Mouse (Mus musculus): Measurements from ENCODE around the gene Lkaaear1. TPM values are rescaled to one million over a fixed set of nuclear protein-coding genes. Genes with fewer than 3 reads are reported as not detected.

Lkaaear1 gene
- polyA plus RNA-seq, 1 experiment from 2014 or later, result not detected

DNA sequence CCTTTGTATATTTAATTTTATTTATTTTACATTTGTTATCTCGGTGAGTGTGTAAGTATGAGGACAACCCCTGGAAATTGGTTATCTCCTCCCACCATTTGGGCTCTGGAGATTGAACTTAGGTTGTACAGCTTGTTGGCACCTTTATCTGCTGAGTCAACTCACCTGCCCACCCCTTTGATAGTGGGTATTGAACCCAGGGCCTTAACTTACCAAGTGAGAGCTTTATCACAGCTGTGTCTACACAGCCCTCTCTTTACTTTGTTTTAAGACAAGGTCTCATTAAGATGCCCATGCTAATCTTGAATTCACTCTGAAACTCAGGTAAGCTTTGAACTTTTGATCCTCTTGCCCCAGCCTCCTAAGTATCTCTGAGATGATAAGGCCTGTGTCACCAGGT lies 16.3 kb downstream of the Lkaaear1 start:
- Histone ChIP-seq H3K27me3 (no peaks in the 10 kb centered on the region), H3K27ac (no peak overlapping the region), H3K4me1 (peaks cover 18% of the 10 kb centered on the region), H3K4me2 (no peak overlapping the region), H3K9ac (no peak overlapping the region), H3K36me3 (peaks cover 23% of the 10 kb centered on the region), H3K9me3 (no peaks in the 10 kb centered on the region), H3K4me3 (no peak overlapping the region)
- 73% methylated on average over 1 of the region's 1 CpGs for WGBS
- no peak for ATAC-seq (ENCODE audit: insufficient number of reproducible peaks, insufficient read depth, low FRiP score, low TSS enrichment, low read depth)

GRCm38 (mm10) chr2:181680716-181681117 lies 17.5 kb downstream of the Lkaaear1 start:
- peak overlapping the region; percentile 90 for H3K9ac ChIP-seq
- H3K4me3 ChIP-seq, result peak overlapping the region; percentile 66
- ATAC-seq (ENCODE audit: insufficient number of reproducible peaks, insufficient read depth, low FRiP score, low TSS enrichment, low read depth), result no peak
- peaks cover 11% of the 10 kb centered on the region for H3K36me3 ChIP-seq
- WGBS, result 14% methylated on average over 7 of the region's 7 CpGs
- no peak overlapping the region; the same call in 1 of the 2 replicates for H3K27ac ChIP-seq
- no peaks in the 10 kb centered on the region for H3K27me3 ChIP-seq
- peak overlapping the region; percentile 89 for H3K4me2 ChIP-seq
- H3K4me1 ChIP-seq, result peaks cover 20% of the 10 kb centered on the region
- H3K9me3 ChIP-seq, result no peaks in the 10 kb centered on the region

GRCm38 (mm10) chr2:181679951-181680715 lies 18.1 kb downstream of the Lkaaear1 start, which contains the start of gene Tcea2:
TSS of gene Tcea2 (plus strand) at chr2:181680310.
- Histone ChIP-seq H3K4me2 (peak within 1 kb of the TSS; percentile 89), H3K27me3 (no peaks in the 10 kb centered on the region), H3K9me3 (no peaks in the 10 kb centered on the region), H3K27ac (peak within 1 kb of the TSS; percentile 39; the same call in 1 of the 2 replicates), H3K4me3 (peak within 1 kb of the TSS; percentile 66), H3K36me3 (0 out of 2 replicates have a peak, but pooled peaks cover 9% of the 10 kb centered on the region), H3K9ac (peak within 1 kb of the TSS; percentile 90), H3K4me1 (peaks cover 25% of the 10 kb centered on the region)
- ATAC-seq (ENCODE audit: insufficient number of reproducible peaks, insufficient read depth, low FRiP score, low TSS enrichment, low read depth), result peak; percentile 12
- WGBS, result under 1% methylated on average over 69 of the region's 69 CpGs

- WGBS, result 39% methylated on average over 1 of the region's 1 CpGs
- Histone ChIP-seq H3K27me3 (no peaks in the 10 kb centered on the region), H3K9ac (no peak overlapping the region), H3K4me3 (no peak overlapping the region), H3K9me3 (no peaks in the 10 kb centered on the region), H3K4me2 (no peak overlapping the region), H3K4me1 (peaks cover 33% of the 10 kb centered on the region), H3K27ac (no peak overlapping the region), H3K36me3 (no peaks in the 10 kb centered on the region)
- peak; percentile 65 for ATAC-seq (ENCODE audit: insufficient number of reproducible peaks, insufficient read depth, low FRiP score, low TSS enrichment, low read depth)
Observed at GRCm38 (mm10) chr2:181678780-181679179, 19.5 kb downstream of the Lkaaear1 start.

DNA sequence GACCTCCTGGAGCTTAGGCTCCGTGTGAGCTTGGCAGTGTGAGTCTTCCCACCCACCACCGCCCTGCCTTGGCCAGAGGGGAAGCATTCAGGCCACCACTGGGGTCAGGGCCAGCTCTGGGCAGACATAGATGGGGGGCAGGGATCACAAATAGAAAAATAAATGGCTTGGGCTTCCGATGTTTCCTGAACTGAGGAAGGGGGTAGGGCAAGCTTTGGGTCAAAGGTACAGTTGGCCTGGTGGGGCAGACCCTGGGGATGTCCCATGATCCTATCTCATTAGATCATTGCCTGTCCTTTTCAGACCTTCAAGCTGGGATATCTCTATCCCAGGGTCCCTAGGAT lies 20.5 kb downstream of the Lkaaear1 start:
- WGBS, result 50% methylated on average over 3 of the region's 3 CpGs
- H3K36me3 ChIP-seq, result no peaks in the 10 kb centered on the region
- no peak overlapping the region for H3K9ac ChIP-seq
- no peak overlapping the region for H3K4me2 ChIP-seq
- ATAC-seq (ENCODE audit: insufficient number of reproducible peaks, insufficient read depth, low FRiP score, low TSS enrichment, low read depth), result no peak
- H3K9me3 ChIP-seq, result no peaks in the 10 kb centered on the region
- peak overlapping the region; percentile 44; the same call in 1 of the 2 replicates for H3K27ac ChIP-seq
- peaks cover 10% of the 10 kb centered on the region for H3K27me3 ChIP-seq
- H3K4me1 ChIP-seq, result peaks cover 39% of the 10 kb centered on the region
- no peak overlapping the region for H3K4me3 ChIP-seq

- Histone ChIP-seq H3K4me1 (peaks cover 39% of the 10 kb centered on the region), H3K27me3 (peaks cover 15% of the 10 kb centered on the region), H3K4me2 (no peak overlapping the region), H3K27ac (peak overlapping the region; percentile 44; the same call in 1 of the 2 replicates), H3K9me3 (no peaks in the 10 kb centered on the region), H3K4me3 (no peak overlapping the region), H3K9ac (0 out of 2 replicates have a peak overlapping the region, but pooled peaks have one; percentile 21), H3K36me3 (no peaks in the 10 kb centered on the region)
- ATAC-seq (ENCODE audit: insufficient number of reproducible peaks, insufficient read depth, low FRiP score, low TSS enrichment, low read depth), result no peak
- WGBS, result 49% methylated on average over 5 of the region's 5 CpGs
Observed at GRCm38 (mm10) chr2:181677096-181677754, 21.0 kb downstream of the Lkaaear1 start.

DNA sequence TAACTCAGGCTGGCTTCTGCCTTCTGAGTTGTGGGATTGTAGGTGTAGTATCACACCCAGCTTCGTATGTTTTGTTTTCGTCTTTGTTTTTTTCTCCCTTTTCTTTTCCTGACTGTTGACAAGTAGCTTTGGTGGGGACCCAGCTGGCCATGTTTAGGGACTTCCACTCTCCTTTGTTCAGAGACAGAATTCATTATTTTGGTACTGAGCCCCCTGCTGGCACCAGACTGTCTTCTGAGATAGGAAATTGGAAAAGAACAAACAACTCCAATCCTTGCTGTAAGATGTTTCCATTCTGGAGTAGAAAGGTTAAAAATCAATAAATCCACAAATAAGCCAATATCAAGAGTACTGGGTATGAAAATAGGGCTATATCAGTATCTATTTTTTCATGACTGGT lies 21.8 kb downstream of the Lkaaear1 start:
- no peak overlapping the region for H3K9ac ChIP-seq
- H3K4me2 ChIP-seq, result no peak overlapping the region
- WGBS, result 46% methylated on average over 2 of the region's 2 CpGs
- no peak overlapping the region; the same call in 1 of the 2 replicates for H3K27ac ChIP-seq
- peaks cover 42% of the 10 kb centered on the region for H3K4me1 ChIP-seq
- H3K9me3 ChIP-seq, result no peaks in the 10 kb centered on the region
- no peaks in the 10 kb centered on the region for H3K36me3 ChIP-seq
- ATAC-seq (ENCODE audit: insufficient number of reproducible peaks, insufficient read depth, low FRiP score, low TSS enrichment, low read depth), result no peak
- peaks cover 23% of the 10 kb centered on the region for H3K27me3 ChIP-seq
- no peak overlapping the region for H3K4me3 ChIP-seq

DNA sequence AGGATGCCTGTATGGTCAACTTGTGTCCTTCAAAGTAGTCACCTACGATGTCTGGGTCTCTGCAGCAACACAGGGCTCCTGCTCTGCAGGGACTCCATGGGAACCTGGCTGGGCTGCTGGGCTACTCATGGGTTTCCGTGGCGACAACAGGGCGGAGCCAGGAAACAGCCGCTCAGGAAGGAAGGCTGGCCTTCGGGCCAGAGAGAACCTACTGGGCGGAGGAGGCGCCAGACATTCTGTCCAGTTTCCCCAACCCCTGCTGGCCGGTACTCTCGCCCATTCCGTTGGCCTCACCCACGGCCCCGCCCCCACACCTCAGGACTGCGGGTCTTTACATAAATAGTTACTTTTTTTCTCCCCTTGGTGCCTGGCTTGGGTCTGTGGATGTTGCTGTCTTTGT lies 22.8 kb downstream of the Lkaaear1 start:
- WGBS, result 7% methylated on average over 14 of the region's 14 CpGs
- Histone ChIP-seq H3K4me2 (peak overlapping the region; percentile 43), H3K4me1 (peaks cover 43% of the 10 kb centered on the region), H3K9me3 (no peaks in the 10 kb centered on the region), H3K27ac (peak overlapping the region; percentile 13; the same call in 1 of the 2 replicates), H3K9ac (0 out of 2 replicates have a peak overlapping the region, but pooled peaks have one; percentile 44), H3K4me3 (no peak overlapping the region), H3K27me3 (peaks cover 33% of the 10 kb centered on the region), H3K36me3 (no peaks in the 10 kb centered on the region)
- ATAC-seq (ENCODE audit: insufficient number of reproducible peaks, insufficient read depth, low FRiP score, low TSS enrichment, low read depth), result no peak

GRCm38 (mm10) chr2:181674934-181675333 lies 23.3 kb downstream of the Lkaaear1 start:
- no peaks in the 10 kb centered on the region for H3K9me3 ChIP-seq
- no peak overlapping the region for H3K9ac ChIP-seq
- H3K27me3 ChIP-seq, result peaks cover 38% of the 10 kb centered on the region
- ATAC-seq (ENCODE audit: insufficient number of reproducible peaks, insufficient read depth, low FRiP score, low TSS enrichment, low read depth), result no peak
- no peak overlapping the region for H3K4me3 ChIP-seq
- no peak overlapping the region for H3K4me2 ChIP-seq
- H3K27ac ChIP-seq, result no peak overlapping the region
- H3K4me1 ChIP-seq, result peaks cover 48% of the 10 kb centered on the region
- no peaks in the 10 kb centered on the region for H3K36me3 ChIP-seq
- 75% methylated on average over 4 of the region's 4 CpGs for WGBS

- no peaks in the 10 kb centered on the region for H3K9me3 ChIP-seq
- ATAC-seq (ENCODE audit: insufficient number of reproducible peaks, insufficient read depth, low FRiP score, low TSS enrichment, low read depth), result no peak
- H3K27me3 ChIP-seq, result peaks cover 52% of the 10 kb centered on the region
- H3K4me3 ChIP-seq, result no peak overlapping the region
- WGBS, result 32% methylated on average over 1 of the region's 1 CpGs
- no peaks in the 10 kb centered on the region for H3K36me3 ChIP-seq
- H3K4me1 ChIP-seq, result peaks cover 45% of the 10 kb centered on the region
- no peak overlapping the region for H3K9ac ChIP-seq
- 0 out of 2 replicates have a peak overlapping the region, but pooled peaks have one; percentile 45 for H3K27ac ChIP-seq
- H3K4me2 ChIP-seq, result no peak overlapping the region
Observed at GRCm38 (mm10) chr2:181673501-181673900, 24.7 kb downstream of the Lkaaear1 start.

DNA sequence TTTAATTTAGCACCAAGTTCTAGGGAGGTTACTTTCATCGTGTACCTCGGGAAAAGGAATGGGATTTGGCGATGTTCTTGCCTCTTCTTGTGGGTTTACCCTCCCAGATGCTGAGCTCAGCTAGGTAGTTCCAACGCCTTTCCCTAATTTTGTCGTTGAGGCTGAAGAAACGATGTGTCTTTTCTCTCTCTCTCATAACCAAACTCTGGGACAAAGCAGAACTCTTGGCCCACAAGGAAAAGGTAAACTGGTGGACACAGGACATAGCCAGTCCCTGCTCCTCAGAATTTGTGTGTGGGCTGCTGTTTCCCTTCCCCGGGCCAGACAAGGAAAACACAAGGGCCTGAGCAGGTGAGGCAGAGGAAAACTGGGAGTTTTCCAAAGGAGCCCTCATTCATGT lies 26.3 kb downstream of the Lkaaear1 start:
- 19% methylated on average over 7 of the region's 7 CpGs for WGBS
- H3K9ac ChIP-seq, result peak overlapping the region; percentile 75; the same call in 1 of the 2 replicates
- H3K27ac ChIP-seq, result peak overlapping the region; percentile 74; the same call in 1 of the 2 replicates
- peaks cover 42% of the 10 kb centered on the region for H3K4me1 ChIP-seq
- peak overlapping the region; percentile 56 for H3K4me3 ChIP-seq
- peaks cover 66% of the 10 kb centered on the region for H3K27me3 ChIP-seq
- ATAC-seq (ENCODE audit: insufficient number of reproducible peaks, insufficient read depth, low FRiP score, low TSS enrichment, low read depth), result no peak
- no peaks in the 10 kb centered on the region for H3K36me3 ChIP-seq
- H3K9me3 ChIP-seq, result no peaks in the 10 kb centered on the region
- peak overlapping the region; percentile 80 for H3K4me2 ChIP-seq
